Mouse (Mus musculus) stomach, postnatal 0 days (tissue): Measurements from ENCODE around the gene Ubxn1. TPM values are rescaled to one million over a fixed set of nuclear protein-coding genes. Genes with fewer than 3 reads are reported as not detected.
"Not testable (repeated sequence)": the region's sequence is repeated elsewhere in the genome, so short reads cannot be mapped to it uniquely, and the experiment has no call there.

ENCODE experiments used
- ATAC-seq: fragments of 200-750 bp; cut with Nextera tagmentation; 2 replicates; pipeline ENCODE4 v1.8.0; 2017; ENCODE audit not compliant: low FRiP score, low TSS enrichment
- DNase-seq: peaks from one replicate; pipeline ENCODE4 v3.0.0-alpha.2; 2016; ENCODE audit warnings: low spot score
- H3K27ac ChIP-seq: fragments of 300-500 bp; sonication (generic); replicated peaks from 2 replicates; pipeline ENCODE4 v1.5.1; 2014; ENCODE audit warnings: mild to moderate bottlenecking, control low read depth
- H3K27me3 ChIP-seq: fragments of 300-500 bp; sonication (generic); 2 replicates; pipeline ENCODE4 v1.6.1; 2014; ENCODE audit warnings: low read length; ENCODE audit not compliant: control insufficient read depth, insufficient read depth
- H3K36me3 ChIP-seq: fragments of 300-500 bp; sonication (generic); 2 replicates; pipeline ENCODE4 v1.6.1; 2014; ENCODE audit warnings: low read length, mixed read lengths; ENCODE audit not compliant: control insufficient read depth, insufficient read depth
- H3K4me1 ChIP-seq: fragments of 300-500 bp; sonication (generic); replicated peaks from 2 replicates; pipeline ENCODE4 v1.6.1; 2014; ENCODE audit warnings: antibody characterized with exemption; ENCODE audit not compliant: control insufficient read depth, insufficient read depth
- H3K4me2 ChIP-seq: fragments of 300-500 bp; sonication (generic); replicated peaks from 2 replicates; pipeline ENCODE4 v1.6.1; 2014; ENCODE audit warnings: low read depth, mild to moderate bottlenecking, control low read depth, moderate library complexity
- H3K4me3 ChIP-seq: fragments of 300-500 bp; sonication (generic); 2 replicates; pipeline ENCODE4 v1.5.1; 2014; ENCODE audit warnings: low read depth, low read length, control low read depth
- H3K9ac ChIP-seq: fragments of 300-500 bp; sonication (generic); 2 replicates; pipeline ENCODE4 v1.6.1; 2014; ENCODE audit warnings: mild to moderate bottlenecking, low read length, control low read depth, mixed read lengths
- H3K9me3 ChIP-seq: fragments of 300-500 bp; sonication (generic); 2 replicates; pipeline ENCODE4 v1.6.1; 2016; ENCODE audit warnings: low read length; ENCODE audit not compliant: control insufficient read depth
- CTCF ChIP-seq: IDR thresholded peaks from 2 replicates; pipeline ENCODE4 v1.5.1; 2016; ENCODE audit warnings: antibody characterized with exemption, low read depth, mild to moderate bottlenecking, moderate library complexity
- EP300 ChIP-seq: optimal IDR thresholded peaks from 2 replicates; pipeline ENCODE3; 2016; ENCODE audit warnings: antibody characterized with exemption
- WGBS: fragments of 180-500 bp; shearing (Covaris S2); extraction: QIAGEN DNeasy Blood & Tissue Kit; methylation state at CpG from one replicate; pipeline ENCODE4 v1.1.7; 2014; 5-methylcytosine and 5-hydroxymethylcytosine counted together
- polyA plus RNA-seq: library from polyadenylated mRNA; unstranded; fragments of >200 nt; fragmentation: Nextera tagmentation; extraction: Ambion mirVana; gene quantifications from 2 replicates; pipeline ENCODE4 v1.2.1, GENCODE M21; 2015

Gene Ubxn1
- polyA plus RNA-seq: 195 TPM in 2 replicates

DNA sequence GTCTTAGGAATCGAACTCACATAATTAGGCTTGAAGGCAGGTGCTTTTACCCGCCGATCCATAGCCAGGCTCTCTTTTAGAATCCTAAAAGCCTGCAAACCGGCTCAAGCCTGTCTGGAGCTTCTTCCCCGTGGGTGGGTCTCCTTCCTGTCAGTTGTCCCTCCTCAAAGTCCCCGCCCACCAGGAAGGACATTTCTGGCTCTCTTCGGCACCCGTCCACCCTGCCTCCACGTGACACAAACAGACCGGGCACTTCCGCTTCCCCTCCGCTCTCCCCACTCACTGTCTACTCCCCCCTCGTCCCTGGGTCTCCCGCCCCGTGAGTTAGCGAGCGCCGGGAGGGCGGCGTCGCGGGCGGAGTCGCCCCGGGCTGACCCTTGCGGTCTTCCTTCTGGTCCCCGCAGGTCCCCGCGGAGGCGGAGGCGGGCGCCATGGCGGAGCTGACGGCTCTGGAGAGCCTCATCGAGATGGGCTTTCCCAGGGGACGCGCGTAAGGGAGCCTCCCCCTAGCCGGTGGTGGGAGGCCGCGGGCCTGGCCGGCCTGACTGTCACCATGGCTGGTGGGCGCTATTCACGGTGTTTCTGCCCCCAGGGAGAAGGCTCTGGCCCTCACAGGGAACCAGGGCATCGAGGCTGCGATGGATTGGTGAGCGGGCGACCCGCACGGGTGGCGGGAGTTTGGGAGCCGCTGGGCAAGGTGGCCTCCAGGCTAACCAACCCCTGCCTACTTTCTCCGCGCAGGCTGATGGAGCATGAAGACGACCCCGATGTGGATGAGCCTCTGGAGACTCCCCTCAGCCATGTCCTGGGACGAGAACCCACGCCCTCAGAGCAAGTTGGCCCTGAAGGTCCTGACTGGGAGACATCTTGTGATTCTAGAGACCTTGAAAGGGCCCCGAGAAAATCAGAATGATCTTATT is at the start of gene Ubxn1:
Ubxn1 (plus strand) TSS at position 230 of the 920 bp plus-strand sequence.
- WGBS: under 1% methylated on average over 56 of the region's 59 CpGs
- Histone ChIP-seq H3K4me2 (peak within 1 kb of the TSS; percentile 93), H3K4me3 (peak within 1 kb of the TSS; percentile 98), H3K27me3 (no peaks in the 10 kb centered on the region), H3K36me3 (peaks cover 23% of the 10 kb centered on the region), H3K9ac (peak within 1 kb of the TSS; percentile 96), H3K27ac (peak within 1 kb of the TSS; percentile 96), H3K9me3 (no peaks in the 10 kb centered on the region), H3K4me1 (0 out of 2 replicates have a peak, but pooled peaks cover 6% of the 10 kb centered on the region)
- ATAC-seq: peak; percentile 93
- DNase-seq: peak; percentile 97
- TF ChIP-seq EP300 (peak; percentile 83), CTCF (no peak)

DNA sequence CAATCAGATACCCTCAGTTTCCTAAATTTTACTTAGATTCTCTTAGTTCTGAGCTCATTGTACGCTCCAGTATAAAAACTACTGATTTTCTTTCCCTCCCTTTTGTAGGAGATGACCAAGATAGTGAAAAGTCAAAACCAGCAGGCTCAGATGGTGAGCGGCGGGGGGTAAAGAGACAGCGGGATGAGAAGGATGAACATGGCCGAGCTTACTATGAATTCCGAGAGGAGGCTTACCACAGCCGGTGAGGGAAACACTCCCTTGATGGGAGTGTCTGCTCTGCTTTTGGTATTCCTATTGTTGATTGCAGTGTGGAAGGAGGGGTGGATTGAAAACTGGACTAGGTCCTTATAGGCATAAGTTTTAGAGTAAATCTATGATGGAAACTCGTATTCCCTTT is 48.6 kb upstream of the Ubxn1 start:
- Histone ChIP-seq H3K4me1 (no peaks in the 10 kb centered on the region), H3K4me3 (peak overlapping the region; percentile 99; the same call in 1 of the 2 replicates), H3K9ac (0 out of 2 replicates have a peak overlapping the region, but pooled peaks have one; percentile 31), H3K9me3 (no peaks in the 10 kb centered on the region), H3K4me2 (peak overlapping the region; percentile 74), H3K27me3 (no peaks in the 10 kb centered on the region), H3K36me3 (peaks cover 26% of the 10 kb centered on the region), H3K27ac (no peak overlapping the region)
- WGBS: 59% methylated on average over 8 of the region's 8 CpGs
- DNase-seq (no peak), ATAC-seq (no peak)
- TF ChIP-seq CTCF: no peak
- TF ChIP-seq EP300: no peak

DNA sequence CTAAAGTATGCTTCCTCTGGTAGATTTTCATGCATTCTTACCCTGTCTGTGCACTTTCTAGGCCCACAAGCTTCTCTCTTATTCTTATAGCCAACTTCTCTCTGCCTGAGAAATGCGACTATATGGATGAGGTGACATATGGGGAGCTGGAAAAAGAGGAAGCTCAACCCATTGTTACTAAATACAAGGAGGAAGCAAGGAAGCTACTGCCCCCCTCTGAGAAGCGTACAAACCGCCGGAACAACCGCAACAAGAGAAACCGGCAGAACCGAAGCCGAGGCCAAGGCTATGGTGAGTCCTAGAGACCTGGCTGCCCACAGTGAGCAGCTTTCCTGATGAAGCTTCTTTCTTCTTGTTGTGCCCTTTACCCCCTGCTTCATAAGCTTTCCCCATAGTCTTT is 41.6 kb upstream of the Ubxn1 start, which contains the start of gene AC129217.1:
AC129217.1 (plus strand) TSS at position 114 of the 400 bp plus-strand sequence.
- ATAC-seq: no peak
- H3K27ac ChIP-seq: no peak within 1 kb of the TSS
- H3K9ac ChIP-seq: no peak within 1 kb of the TSS
- peaks cover 43% of the 10 kb centered on the region for H3K36me3 ChIP-seq
- no peak for DNase-seq
- H3K4me2 ChIP-seq: no peak within 1 kb of the TSS
- no peak for TF ChIP-seq EP300
- no peak for TF ChIP-seq CTCF
- no peaks in the 10 kb centered on the region for H3K4me1 ChIP-seq
- no peaks in the 10 kb centered on the region for H3K9me3 ChIP-seq
- no peak within 1 kb of the TSS for H3K4me3 ChIP-seq
- 87% methylated on average over 8 of the region's 8 CpGs for WGBS
- no peaks in the 10 kb centered on the region for H3K27me3 ChIP-seq

DNA sequence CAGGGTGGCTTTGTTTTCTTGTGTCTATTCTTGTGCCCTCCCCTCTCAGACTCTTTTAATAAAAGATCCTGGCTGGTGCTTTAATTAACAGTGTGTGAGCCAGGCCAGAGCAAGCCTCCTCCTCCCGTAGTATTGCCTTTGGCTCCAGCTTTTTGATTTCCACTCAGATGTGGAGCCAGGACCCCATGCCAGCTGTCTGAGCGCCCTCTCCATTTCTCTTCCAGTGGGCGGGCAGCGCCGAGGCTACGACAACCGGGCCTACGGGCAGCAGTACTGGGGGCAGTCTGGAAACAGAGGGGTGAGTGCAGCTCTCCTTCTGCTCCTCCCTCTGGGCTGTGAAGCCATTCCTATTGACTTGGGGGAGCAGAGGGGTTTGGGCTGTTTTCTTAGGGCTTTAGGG is 40.6 kb upstream of the Ubxn1 start:
- ATAC-seq: no peak

DNA sequence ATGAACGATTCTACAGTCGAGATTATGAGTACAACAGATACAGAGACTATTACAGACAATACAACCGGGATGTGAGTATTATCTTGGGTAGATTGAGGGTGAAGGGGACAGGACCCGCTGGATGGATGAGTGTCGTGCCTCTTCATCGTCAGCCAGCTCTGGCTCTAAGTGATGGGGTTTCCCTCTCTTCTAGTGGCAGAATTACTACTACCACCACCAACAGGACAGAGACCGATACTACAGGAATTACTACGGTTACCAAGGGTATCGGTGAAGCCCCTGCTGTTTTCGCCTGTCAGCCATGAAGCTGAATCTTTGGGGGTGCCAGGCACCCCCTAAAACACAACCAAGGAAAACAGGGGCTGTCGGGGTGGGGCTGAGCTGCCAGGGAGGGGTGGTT is 40.0 kb upstream of the Ubxn1 start:
- ATAC-seq: no peak
- WGBS: 81% methylated on average over 11 of the region's 11 CpGs
- no peak for DNase-seq
- no peaks in the 10 kb centered on the region for H3K27me3 ChIP-seq
- H3K9me3 ChIP-seq: no peaks in the 10 kb centered on the region
- TF ChIP-seq CTCF (peak; percentile 19; the same call in 1 of the 2 replicates), EP300 (no peak)
- no peak overlapping the region for H3K9ac ChIP-seq
- H3K4me3 ChIP-seq: no peak overlapping the region
- no peak overlapping the region for H3K4me2 ChIP-seq
- peaks cover 37% of the 10 kb centered on the region for H3K36me3 ChIP-seq
- no peaks in the 10 kb centered on the region for H3K4me1 ChIP-seq
- H3K27ac ChIP-seq: no peak overlapping the region

More for the DNA sequence above, 40.6 kb upstream of the Ubxn1 start:
- Histone ChIP-seq H3K27ac (no peak overlapping the region), H3K4me2 (no peak overlapping the region), H3K4me1 (no peaks in the 10 kb centered on the region), H3K36me3 (peaks cover 40% of the 10 kb centered on the region), H3K4me3 (no peak overlapping the region), H3K9me3 (no peaks in the 10 kb centered on the region), H3K9ac (no peak overlapping the region), H3K27me3 (no peaks in the 10 kb centered on the region)
- no peak for DNase-seq
- 88% methylated on average over 8 of the region's 8 CpGs for WGBS
- TF ChIP-seq EP300 (no peak), CTCF (no peak)

DNA sequence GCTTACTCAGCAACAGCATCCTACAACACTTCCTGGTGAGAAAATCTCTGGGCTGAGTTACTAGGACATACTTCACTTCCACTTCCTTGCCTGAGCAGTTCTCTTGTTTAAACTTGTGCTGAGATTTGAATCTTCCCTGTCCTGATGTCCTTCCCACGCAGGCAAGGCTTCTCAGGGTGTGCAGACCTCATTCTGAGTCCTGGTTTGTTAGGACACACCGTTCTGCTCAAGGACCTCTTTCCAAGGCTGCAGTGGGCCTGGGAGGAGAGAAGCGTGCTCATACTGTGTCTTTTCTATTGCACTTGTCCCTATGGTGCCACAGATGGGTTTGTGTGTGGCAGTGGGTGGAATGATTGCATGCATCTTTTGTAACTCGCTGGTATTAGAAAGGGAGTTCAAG is 38.3 kb upstream of the Ubxn1 start:
- H3K9ac ChIP-seq: no peak overlapping the region
- peaks cover 27% of the 10 kb centered on the region for H3K36me3 ChIP-seq
- DNase-seq (no peak), ATAC-seq (no peak)
- no peak for TF ChIP-seq EP300
- no peak for TF ChIP-seq CTCF
- WGBS: 74% methylated on average over 4 of the region's 4 CpGs
- H3K9me3 ChIP-seq: no peaks in the 10 kb centered on the region
- no peaks in the 10 kb centered on the region for H3K27me3 ChIP-seq
- H3K4me3 ChIP-seq: no peak overlapping the region
- H3K27ac ChIP-seq: peak overlapping the region; percentile 30; the same call in 1 of the 2 replicates
- no peaks in the 10 kb centered on the region for H3K4me1 ChIP-seq
- no peak overlapping the region for H3K4me2 ChIP-seq

DNA sequence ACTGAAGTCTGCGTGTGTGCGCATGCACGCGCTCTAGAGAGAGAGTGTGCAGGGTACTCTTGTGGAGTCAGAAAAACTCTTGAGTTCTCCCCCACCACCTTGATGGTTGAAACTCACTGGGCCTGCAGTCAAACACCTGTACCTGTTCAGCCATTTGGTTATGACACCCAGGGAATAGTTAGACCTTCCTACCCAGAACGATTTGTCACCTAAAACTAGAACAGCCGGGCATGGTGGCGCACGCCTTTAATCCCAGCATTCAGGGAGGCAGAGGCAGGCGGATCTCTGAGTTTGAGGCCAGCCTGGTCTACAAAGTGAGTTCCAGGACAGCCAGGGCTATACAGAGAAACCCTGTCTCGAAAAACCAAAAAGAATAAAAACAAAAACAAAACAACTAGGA is 35.0 kb upstream of the Ubxn1 start:
- not testable (repeated sequence) for H3K9ac ChIP-seq, H3K4me2 ChIP-seq, DNase-seq, H3K27me3 ChIP-seq, H3K27ac ChIP-seq, H3K36me3 ChIP-seq, H3K4me3 ChIP-seq, H3K9me3 ChIP-seq, ATAC-seq, H3K4me1 ChIP-seq
- WGBS: 95% methylated on average over 10 of the region's 10 CpGs
